Mouse (Mus musculus): ENCODE data around the gene Prkce. TPM values are rescaled to one million over a fixed set of nuclear protein-coding genes. Genes with fewer than 3 reads are reported as not detected.

The Prkce gene
- polyA plus RNA-seq, 1 experiment, result 1.9 TPM

DNA sequence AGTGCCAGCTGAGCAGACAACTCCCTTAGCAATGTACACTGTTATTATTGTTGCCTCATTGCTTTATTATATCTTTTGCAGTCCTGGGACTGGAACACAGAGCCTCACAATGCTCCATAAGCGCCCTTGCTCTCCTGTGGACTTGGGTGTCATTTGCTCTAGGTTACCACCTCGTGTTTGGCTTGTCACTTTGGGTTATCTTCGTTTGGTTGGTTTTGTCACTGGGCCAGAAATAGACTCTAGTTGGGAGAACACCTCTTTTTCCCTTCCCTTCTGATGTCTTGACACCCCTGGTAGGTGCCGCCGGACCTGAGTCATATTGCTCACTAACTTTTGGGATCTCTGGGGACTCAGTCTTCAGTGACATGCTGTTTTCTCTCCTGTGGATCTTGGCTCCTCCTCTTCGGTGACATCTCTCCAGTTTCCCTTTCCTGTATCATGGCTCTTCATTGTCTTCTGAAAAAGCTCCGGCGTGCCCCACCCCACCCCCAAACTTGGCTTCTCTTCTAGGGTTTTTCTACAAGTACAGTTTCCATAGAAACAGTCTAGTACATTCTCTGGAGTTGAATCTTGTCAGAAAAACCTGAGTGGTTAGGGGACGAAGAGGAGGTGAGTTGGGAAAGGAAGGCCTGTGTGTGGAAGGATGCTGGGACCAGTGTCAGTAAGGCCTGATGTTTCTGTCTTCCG lies 68.6 kb downstream of the Prkce start:
- H3K4me2 ChIP-seq (ENCODE audit: low read depth), result no peak overlapping the region

DNA sequence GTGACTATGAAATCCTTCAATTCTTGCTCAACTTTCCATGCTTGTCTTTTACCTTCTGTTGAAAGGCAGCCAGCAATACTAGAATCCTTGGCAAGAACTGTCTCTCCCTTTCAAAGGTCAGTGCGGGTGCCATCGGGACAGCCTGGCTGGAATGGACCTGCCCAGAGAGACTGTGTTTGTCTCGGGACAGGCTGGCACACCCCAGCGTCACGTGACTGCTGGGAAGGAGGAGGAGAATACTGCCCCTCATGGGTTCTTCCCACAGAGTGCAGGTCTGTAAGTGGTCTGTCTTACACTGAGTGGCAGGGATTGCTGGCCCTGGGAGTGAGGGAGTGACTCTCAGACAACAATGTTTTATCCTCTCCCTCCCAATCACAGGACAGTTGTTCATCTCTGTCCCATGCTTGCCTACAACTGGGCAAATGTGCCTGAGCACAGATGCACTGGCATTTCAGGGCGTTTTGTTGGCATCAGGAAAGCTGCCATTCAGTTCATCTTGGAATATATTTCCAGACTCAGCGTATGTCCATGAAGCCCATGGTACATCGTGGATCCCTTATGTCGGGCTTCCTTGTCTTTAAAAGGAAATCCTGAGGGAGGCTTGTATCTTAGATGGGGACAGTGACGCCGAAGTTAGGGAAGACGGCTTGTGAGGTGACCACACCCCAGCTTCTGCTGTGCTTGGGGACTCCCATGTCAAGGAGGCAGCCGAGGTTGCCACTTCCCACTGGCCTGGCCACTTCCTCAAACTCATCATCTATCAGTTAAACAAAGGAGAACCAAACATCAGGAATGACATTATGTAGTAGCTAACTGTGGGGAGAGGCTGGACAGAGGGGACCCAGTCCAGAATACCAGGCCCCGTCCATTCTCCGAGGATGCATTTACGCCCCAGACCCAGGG lies 69.5 kb downstream of the Prkce start:
- no peak overlapping the region for H3K4me2 ChIP-seq (ENCODE audit: low read depth)
- H3K27me3 ChIP-seq (ENCODE audit: control insufficient read depth, insufficient read depth, insufficient read length), result no peaks in the 10 kb centered on the region
- H3K4me3 ChIP-seq, result no peak overlapping the region
- no peaks in the 10 kb centered on the region for H3K36me3 ChIP-seq (ENCODE audit: control insufficient read depth, insufficient read depth)
- H3ac ChIP-seq (ENCODE audit: control insufficient read depth, insufficient read length), result no peak overlapping the region
- no peaks in the 10 kb centered on the region for H3K79me2 ChIP-seq (ENCODE audit: control insufficient read depth, insufficient read depth)
- TF ChIP-seq MYOD1 (IDR thresholded peaks at IDR 0.05; ENCODE audit: control insufficient read depth in 1 of 3, insufficient read length in 2 of 3, low read depth in 2 of 3), result no peak
- TF ChIP-seq TCF3 (IDR thresholded peaks at IDR 0.05; ENCODE audit: insufficient read length, low read depth), result no peak
- TF ChIP-seq POLR2A (IDR thresholded peaks at IDR 0.05; ENCODE audit: insufficient read length, low read depth), result no peak
- no peak for TF ChIP-seq USF1 (IDR thresholded peaks at IDR 0.05; ENCODE audit: low read depth)
- TF ChIP-seq REST (IDR thresholded peaks at IDR 0.05; ENCODE audit: insufficient read depth, insufficient read length), result no peak
- TF ChIP-seq MAX (IDR thresholded peaks at IDR 0.05; ENCODE audit: low read depth), result no peak
- TF ChIP-seq MYOG (IDR thresholded peaks at IDR 0.05; ENCODE audit: control insufficient read depth in 1 of 3, insufficient read depth in 1 of 3, insufficient read length in 2 of 3, low read depth in 2 of 3), result no peak
- TF ChIP-seq CEBPB (IDR thresholded peaks at IDR 0.05; ENCODE audit: insufficient read depth, poor library complexity, severe bottlenecking), result no peak
- no peak for TF ChIP-seq SRF (IDR thresholded peaks at IDR 0.05; ENCODE audit: control insufficient read depth, insufficient read length, low read depth)
- TF ChIP-seq TCF12 (IDR thresholded peaks at IDR 0.05; ENCODE audit: insufficient read depth, poor library complexity, severe bottlenecking), result no peak
- no peak for TF ChIP-seq POLR2AphosphoS2 (IDR thresholded peaks at IDR 0.05; ENCODE audit: insufficient read length, low read depth)
- no peak for TF ChIP-seq E2F4 (IDR thresholded peaks at IDR 0.05; ENCODE audit: insufficient read depth)

More for the DNA sequence above, 68.6 kb downstream of the Prkce start:
- H3K4me3 ChIP-seq, result no peak overlapping the region
- H3ac ChIP-seq (ENCODE audit: control insufficient read depth, insufficient read length), result no peak overlapping the region
- no peaks in the 10 kb centered on the region for H3K27me3 ChIP-seq (ENCODE audit: control insufficient read depth, insufficient read depth, insufficient read length)
- H3K79me2 ChIP-seq (ENCODE audit: control insufficient read depth, insufficient read depth), result no peaks in the 10 kb centered on the region
- TF ChIP-seq MYOG (IDR thresholded peaks at IDR 0.05; ENCODE audit: control insufficient read depth in 1 of 3, insufficient read depth in 1 of 3, insufficient read length in 2 of 3, low read depth in 2 of 3) (no peak), E2F4 (IDR thresholded peaks at IDR 0.05; ENCODE audit: insufficient read depth) (no peak), MYOD1 (IDR thresholded peaks at IDR 0.05; ENCODE audit: control insufficient read depth in 1 of 3, insufficient read length in 2 of 3, low read depth in 2 of 3) (no peak), TCF12 (IDR thresholded peaks at IDR 0.05; ENCODE audit: insufficient read depth, poor library complexity, severe bottlenecking) (no peak), CEBPB (IDR thresholded peaks at IDR 0.05; ENCODE audit: insufficient read depth, poor library complexity, severe bottlenecking) (no peak), POLR2A (IDR thresholded peaks at IDR 0.05; ENCODE audit: insufficient read length, low read depth) (no peak), REST (IDR thresholded peaks at IDR 0.05; ENCODE audit: insufficient read depth, insufficient read length) (no peak), TCF3 (IDR thresholded peaks at IDR 0.05; ENCODE audit: insufficient read length, low read depth) (no peak), SRF (IDR thresholded peaks at IDR 0.05; ENCODE audit: control insufficient read depth, insufficient read length, low read depth) (no peak), POLR2AphosphoS2 (IDR thresholded peaks at IDR 0.05; ENCODE audit: insufficient read length, low read depth) (no peak), MAX (IDR thresholded peaks at IDR 0.05; ENCODE audit: low read depth) (no peak), USF1 (IDR thresholded peaks at IDR 0.05; ENCODE audit: low read depth) (no peak)
- no peaks in the 10 kb centered on the region for H3K36me3 ChIP-seq (ENCODE audit: control insufficient read depth, insufficient read depth)

GRCm38 (mm10) chr17:86242291-86242690 lies 74.7 kb downstream of the Prkce start:
- H3ac ChIP-seq (ENCODE audit: control insufficient read depth, insufficient read length), result no peak overlapping the region
- H3K27me3 ChIP-seq (ENCODE audit: control insufficient read depth, insufficient read depth, insufficient read length), result no peaks in the 10 kb centered on the region
- H3K79me2 ChIP-seq (ENCODE audit: control insufficient read depth, insufficient read depth), result no peaks in the 10 kb centered on the region
- H3K4me2 ChIP-seq (ENCODE audit: low read depth), result no peak overlapping the region
- H3K36me3 ChIP-seq (ENCODE audit: control insufficient read depth, insufficient read depth), result no peaks in the 10 kb centered on the region
- TF ChIP-seq TCF12 (IDR thresholded peaks at IDR 0.05; ENCODE audit: insufficient read depth, poor library complexity, severe bottlenecking) (no peak), USF1 (IDR thresholded peaks at IDR 0.05; ENCODE audit: low read depth) (no peak), MAX (IDR thresholded peaks at IDR 0.05; ENCODE audit: low read depth) (no peak), E2F4 (IDR thresholded peaks at IDR 0.05; ENCODE audit: insufficient read depth) (no peak), MYOD1 (IDR thresholded peaks at IDR 0.05; ENCODE audit: control insufficient read depth in 1 of 3, insufficient read length in 2 of 3, low read depth in 2 of 3) (no peak), MYOG (IDR thresholded peaks at IDR 0.05; ENCODE audit: control insufficient read depth in 1 of 3, insufficient read depth in 1 of 3, insufficient read length in 2 of 3, low read depth in 2 of 3) (no peak), POLR2A (IDR thresholded peaks at IDR 0.05; ENCODE audit: insufficient read length, low read depth) (no peak), TCF3 (IDR thresholded peaks at IDR 0.05; ENCODE audit: insufficient read length, low read depth) (no peak), POLR2AphosphoS2 (IDR thresholded peaks at IDR 0.05; ENCODE audit: insufficient read length, low read depth) (no peak), REST (IDR thresholded peaks at IDR 0.05; ENCODE audit: insufficient read depth, insufficient read length) (no peak), SRF (IDR thresholded peaks at IDR 0.05; ENCODE audit: control insufficient read depth, insufficient read length, low read depth) (no peak), CEBPB (IDR thresholded peaks at IDR 0.05; ENCODE audit: insufficient read depth, poor library complexity, severe bottlenecking) (no peak)
- no peak overlapping the region for H3K4me3 ChIP-seq

DNA sequence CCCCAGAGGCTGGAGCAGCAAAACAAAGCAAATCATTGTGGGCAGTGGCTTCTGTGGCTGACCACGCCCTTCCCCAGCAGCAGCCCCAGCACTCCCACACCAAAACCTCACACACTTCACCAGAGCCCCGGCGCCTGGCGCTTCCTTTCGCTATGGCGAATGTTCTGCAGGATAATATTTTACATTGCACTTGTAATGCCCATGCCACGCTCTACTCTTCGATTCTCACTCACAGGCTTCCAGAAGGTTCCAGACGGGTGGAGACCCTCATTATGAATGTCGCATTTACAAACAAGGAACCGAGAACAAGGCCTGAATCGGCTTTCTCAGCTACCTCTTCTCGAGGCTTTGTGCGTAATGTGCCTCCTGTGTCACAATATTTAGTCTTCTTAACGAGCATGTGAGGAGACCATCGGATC lies 75.5 kb downstream of the Prkce start:
- Histone ChIP-seq H3K4me2 (ENCODE audit: low read depth) (no peak overlapping the region), H3K4me3 (no peak overlapping the region), H3K79me2 (ENCODE audit: control insufficient read depth, insufficient read depth) (no peaks in the 10 kb centered on the region), H3ac (ENCODE audit: control insufficient read depth, insufficient read length) (no peak overlapping the region), H3K36me3 (ENCODE audit: control insufficient read depth, insufficient read depth) (no peaks in the 10 kb centered on the region), H3K27me3 (ENCODE audit: control insufficient read depth, insufficient read depth, insufficient read length) (no peaks in the 10 kb centered on the region)
- no peak for TF ChIP-seq SRF (IDR thresholded peaks at IDR 0.05; ENCODE audit: control insufficient read depth, insufficient read length, low read depth)
- TF ChIP-seq REST (IDR thresholded peaks at IDR 0.05; ENCODE audit: insufficient read depth, insufficient read length), result no peak
- no peak for TF ChIP-seq CEBPB (IDR thresholded peaks at IDR 0.05; ENCODE audit: insufficient read depth, poor library complexity, severe bottlenecking)
- TF ChIP-seq MYOG (IDR thresholded peaks at IDR 0.05; ENCODE audit: control insufficient read depth in 1 of 3, insufficient read depth in 1 of 3, insufficient read length in 2 of 3, low read depth in 2 of 3), result no peak
- TF ChIP-seq MYOD1 (IDR thresholded peaks at IDR 0.05; ENCODE audit: control insufficient read depth in 1 of 3, insufficient read length in 2 of 3, low read depth in 2 of 3), result no peak
- TF ChIP-seq E2F4 (IDR thresholded peaks at IDR 0.05; ENCODE audit: insufficient read depth), result no peak
- no peak for TF ChIP-seq POLR2A (IDR thresholded peaks at IDR 0.05; ENCODE audit: insufficient read length, low read depth)
- no peak for TF ChIP-seq MAX (IDR thresholded peaks at IDR 0.05; ENCODE audit: low read depth)
- TF ChIP-seq TCF3 (IDR thresholded peaks at IDR 0.05; ENCODE audit: insufficient read length, low read depth), result no peak
- no peak for TF ChIP-seq POLR2AphosphoS2 (IDR thresholded peaks at IDR 0.05; ENCODE audit: insufficient read length, low read depth)
- TF ChIP-seq USF1 (IDR thresholded peaks at IDR 0.05; ENCODE audit: low read depth), result no peak
- TF ChIP-seq TCF12 (IDR thresholded peaks at IDR 0.05; ENCODE audit: insufficient read depth, poor library complexity, severe bottlenecking), result no peak
